Mouse (Mus musculus) kidney, postnatal 25 days (tissue): ENCODE measurements around the gene Med4.
"Not testable (repeated sequence)": the region's sequence is repeated elsewhere in the genome, so short reads cannot be mapped to it uniquely, and the experiment has no call there.

Experiments
- DNase-seq, 2 experiments: peaks; one replicate each; pipeline ENCODE4 v3.0.0; 2021; ENCODE audit warnings: mixed read lengths in 2 of 2

Med4 gene

DNA sequence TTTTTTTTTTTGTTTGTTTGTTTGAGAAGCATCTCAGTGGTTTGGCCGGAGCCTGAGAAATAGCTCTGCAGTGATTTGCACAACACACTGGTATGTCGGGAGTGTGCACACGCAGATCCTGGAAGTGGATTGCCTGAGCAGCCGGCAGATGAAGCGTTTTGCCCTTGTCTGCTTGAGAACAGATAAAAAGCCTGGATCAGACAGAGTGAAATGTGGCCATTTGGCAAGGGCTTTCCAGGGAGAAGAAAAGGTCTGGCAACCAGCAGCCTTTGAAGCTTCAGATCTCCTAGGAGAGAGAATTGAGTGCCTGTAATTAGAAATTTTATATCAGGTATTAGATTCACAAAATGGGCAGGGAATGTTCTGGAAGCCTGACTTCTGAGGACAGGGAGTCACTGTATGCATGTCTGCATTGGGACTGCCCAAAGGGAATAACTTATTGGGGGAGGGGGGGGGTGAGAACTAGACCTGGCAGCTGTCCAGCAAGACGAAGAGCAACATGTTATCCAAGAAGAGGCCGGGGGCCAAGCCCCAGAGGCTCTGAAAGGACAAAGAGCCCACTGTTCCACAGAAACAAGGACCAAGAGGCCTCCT, 7.1 kb upstream of the Med4 start:
- DNase-seq: no peak

DNA sequence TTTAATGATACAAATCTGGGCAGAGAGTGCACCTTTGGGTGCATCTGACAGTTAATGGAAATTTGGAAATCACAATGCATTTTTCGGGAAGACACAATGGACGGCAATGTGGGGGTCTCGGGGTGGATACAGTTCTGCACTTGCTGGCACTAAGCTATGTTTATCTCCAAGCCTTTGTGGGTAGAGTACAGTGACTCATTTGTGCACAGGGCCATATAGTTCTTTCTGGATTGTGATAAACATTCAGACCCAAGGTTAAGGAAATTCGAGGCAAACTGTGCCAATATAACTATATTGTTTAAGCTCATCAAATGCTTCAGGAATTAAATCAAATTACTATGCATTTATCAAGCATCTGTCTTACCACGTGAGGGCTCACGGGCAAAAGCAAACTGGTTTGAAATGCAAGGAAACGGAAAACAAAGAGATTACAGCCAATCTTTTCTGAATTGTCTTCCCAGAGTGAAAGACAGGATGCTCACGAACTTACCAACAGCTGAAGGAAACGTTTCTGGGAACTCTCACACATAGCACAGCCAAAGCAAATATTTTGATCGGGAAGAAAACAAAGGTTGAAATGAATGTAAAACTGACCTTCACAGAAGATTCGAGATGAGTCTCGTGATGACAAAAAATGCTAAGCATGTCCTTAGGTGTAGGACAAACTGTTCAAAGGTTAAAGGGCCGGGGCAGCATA, 6.4 kb upstream of the Med4 start:
- DNase-seq: no peak

DNA sequence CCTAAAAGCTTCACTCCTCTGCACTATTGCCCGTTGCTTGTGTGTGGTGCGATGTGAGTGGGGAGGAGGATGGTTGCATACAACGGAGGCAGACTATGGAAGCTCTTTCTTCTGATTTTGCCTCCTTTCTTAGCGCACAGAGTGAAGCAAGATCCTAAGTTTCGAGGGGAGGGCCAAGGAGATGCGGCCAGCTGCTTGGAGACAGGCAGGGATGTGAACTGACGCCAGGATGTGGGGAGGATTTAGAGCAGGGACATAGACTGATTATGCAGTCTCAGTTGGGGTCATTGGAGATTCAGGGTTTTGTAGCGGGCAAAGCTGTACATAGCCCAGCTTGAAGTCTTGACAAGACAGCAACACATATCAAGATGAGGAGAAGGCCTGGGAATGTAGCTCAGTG, 3.5 kb upstream of the Med4 start:
- no peak for DNase-seq

DNA sequence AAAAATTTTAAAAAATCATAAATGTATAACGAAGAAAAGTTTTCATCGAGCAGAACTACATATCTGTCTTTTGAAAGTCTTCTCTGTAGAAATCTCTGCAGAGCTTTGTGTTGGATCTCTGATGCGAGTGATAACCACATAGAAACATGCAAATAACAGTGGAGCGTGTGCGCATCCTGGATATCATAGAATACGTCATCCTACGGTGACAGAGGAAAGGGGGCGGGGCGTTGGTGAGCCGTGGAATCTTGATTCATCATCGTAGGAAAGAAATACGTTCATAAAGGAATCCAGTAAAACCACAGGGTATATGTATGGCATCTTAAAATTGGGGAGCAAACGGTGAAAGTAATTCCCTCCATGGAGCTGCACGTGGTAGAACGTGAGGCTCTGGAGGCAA, 2.6 kb upstream of the Med4 start:
- DNase-seq: no peak

DNA sequence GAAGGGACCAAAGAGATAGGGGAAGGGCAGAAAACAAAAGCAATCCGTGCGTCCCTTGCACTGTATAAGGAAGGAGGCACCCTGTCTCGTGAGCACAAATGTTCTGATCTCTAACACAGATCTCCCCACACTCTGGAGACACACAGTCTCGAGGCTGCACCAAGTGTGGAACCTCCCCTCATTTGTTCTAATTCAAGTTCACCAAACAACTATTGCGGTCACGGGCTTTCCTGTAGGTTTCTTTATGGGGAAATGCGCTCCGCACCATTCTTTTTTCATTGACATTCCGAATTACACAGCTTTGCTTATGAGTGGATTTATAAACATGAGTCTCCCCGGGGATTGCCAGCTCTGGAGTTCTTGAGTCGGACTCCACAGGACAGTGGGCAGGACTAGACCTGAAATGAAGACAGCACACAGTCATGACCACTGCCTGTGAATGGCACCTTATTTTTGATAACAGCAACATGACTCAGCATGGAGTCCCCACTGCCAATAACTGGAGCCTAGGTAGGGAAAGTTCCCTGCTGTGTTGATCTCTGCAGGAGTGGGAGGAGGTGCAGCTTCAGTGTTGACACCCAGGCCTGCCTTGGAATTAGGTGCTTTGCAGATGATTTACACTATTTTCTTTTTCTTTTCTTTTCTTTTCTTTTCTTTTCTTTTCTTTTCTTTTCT, 2.0 kb upstream of the Med4 start:
- DNase-seq: no peak

DNA sequence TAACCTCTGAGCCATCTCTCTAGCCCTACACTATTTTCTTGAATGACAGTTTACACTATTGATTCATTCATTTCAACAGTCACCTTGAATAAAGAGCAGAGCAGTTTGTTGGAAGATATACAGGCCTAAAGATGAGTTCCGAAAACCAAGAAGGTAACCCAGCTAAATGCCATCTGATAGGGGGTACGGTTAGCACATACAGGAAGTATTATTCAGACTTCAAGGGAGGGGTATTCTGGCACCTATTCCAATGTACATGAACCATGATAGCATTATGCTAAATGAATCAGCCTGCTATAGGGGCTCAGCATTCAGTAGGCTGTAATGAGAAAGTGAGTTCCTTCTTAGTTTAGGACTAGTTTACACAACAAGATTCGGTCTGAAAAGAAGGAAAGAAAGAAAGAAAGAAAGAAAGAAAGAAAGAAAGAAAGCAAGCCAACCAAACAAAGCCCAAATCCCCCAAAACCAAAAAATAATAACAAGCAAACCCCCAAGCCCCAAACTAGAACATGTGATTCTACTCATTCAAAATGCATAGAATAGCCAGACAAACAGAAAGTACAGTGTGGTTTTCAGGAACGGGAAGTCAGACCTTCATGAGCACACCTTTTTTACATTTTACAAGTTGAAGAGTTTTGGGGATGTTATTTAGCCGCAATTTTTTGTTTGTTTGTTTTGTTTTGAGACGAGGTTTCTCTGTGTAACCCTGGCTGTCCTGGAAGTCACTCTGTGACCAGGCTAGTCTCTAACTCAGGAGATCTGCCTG, 1.0 kb upstream of the Med4 start:
- DNase-seq: no peak

DNA sequence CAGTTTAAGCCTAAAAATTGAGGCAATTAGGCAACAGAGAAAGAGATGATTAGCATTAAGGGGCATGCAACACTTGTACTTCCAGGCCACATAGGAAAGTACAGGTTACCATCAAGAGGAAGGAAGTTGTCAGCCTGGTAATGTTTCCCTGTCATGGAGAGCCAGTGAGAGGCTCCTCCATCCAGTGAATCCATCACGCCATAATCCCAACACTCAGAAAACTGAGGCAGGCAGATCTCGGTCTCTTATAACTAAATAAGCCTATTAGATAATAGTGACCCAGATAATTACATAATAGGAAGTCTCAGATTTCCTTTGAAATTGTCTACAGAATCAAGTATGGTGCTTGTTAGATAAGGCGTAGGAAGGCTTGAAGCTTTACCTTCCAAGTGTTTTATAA, 14.3 kb downstream of the Med4 start:
- no peak for DNase-seq

DNA sequence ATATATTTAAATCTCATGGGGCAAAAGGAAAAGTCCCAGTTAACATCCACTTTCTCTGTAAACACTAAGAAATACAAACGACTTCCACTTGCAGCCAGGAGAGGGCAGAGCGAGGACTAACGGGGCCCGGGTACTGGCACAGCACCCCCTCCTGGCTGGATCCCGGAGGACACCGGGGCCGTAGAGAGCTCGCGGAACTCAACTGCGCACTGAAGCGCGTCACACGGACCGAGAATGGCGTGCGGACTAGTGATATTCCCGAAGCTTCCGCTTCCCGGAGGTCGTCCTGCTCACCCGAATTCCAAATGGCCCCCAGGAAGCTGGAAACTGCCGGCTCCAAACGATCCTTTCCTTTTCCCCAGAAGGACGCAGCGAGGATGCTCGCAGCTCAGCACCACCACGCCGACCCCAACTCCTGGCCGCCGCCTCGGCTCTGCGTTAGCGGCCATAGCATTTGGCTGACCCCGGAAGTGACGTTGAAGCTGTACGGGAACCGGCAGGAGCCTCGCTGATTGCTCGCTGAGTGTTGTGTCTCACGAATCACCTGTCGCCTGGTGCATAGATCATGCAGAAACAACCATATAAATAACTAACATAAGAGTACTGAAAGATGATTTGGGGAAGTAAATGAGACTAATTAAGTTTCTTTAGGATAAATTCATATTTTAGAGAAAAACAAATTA, 15.1 kb downstream of the Med4 start, which contains the start of gene Sucla2:
Sucla2 (plus strand) TSS at position 554 of the 683 bp plus-strand sequence.
- DNase-seq: peak; percentile 96

DNA sequence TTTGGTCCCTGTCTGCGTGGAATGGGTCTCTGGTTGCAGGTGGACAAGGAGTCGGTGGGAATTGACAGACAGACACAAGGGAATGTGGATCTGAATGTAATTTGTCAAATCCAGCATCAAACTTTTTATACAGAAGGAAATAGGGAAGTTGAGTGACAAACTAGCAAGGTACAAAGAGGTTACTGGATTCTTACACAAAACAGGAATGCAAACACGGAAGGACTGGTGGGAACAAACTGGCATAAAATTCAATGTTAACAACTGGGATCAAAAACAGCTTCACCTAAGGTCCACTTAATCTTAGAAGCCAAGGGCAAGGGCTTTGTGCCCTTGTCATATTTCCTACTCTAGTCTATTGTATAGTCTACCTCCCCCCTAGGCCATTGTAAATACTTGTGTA, 18.8 kb downstream of the Med4 start:
- DNase-seq: not testable (repeated sequence)

DNA sequence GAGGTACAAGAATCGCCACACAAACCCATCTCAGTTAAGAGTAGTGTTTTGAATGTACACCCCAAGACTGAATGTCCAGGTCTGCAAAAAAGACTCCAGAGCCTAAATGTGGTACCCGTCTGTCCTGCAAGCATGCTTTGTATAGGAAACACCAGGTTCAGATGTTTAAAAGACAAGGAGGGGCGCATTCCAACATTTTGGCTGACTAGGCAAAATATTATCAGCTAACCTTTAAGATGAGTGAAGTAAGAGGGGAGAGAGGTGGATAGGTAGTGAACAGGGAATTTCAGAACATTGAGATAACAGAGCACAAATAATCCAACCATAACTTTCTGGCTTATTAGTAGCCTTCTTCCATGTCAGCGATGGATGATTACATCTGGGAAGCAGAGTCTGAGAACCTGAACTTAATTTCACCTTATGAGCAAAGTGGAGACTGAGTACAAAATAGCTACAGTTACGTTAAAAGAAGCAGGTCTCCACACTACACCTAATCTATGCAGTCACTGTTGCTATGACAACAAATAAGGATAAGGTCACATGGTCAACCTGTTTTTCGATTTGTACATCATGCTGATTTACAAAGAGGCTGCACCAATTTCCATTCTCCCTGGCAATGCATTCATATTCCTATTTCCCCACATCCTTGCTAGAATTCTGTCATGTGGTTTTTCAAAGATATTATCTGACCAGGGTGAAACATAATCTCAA, 24.1 kb downstream of the Med4 start:
- no peak for DNase-seq

DNA sequence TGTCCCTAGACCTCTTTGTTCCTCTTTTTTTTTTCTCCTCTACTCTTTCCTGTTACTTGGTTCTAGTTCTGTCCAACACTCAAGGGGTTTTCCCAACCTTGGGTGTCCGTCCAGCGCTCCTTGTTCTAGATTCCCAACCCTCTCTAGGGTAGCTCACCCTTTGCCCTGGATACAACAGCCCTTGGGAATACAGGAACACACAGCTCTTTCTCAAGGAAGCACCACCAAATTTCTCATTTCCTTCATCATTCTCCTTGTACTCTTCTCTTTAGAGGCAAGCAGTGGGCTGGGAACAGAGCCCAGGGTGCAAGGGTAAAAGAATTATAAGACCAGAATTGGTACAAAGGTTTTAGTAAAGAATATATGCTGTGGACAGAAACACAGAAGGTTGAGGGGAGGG, 25.8 kb downstream of the Med4 start:
- DNase-seq: no peak

DNA sequence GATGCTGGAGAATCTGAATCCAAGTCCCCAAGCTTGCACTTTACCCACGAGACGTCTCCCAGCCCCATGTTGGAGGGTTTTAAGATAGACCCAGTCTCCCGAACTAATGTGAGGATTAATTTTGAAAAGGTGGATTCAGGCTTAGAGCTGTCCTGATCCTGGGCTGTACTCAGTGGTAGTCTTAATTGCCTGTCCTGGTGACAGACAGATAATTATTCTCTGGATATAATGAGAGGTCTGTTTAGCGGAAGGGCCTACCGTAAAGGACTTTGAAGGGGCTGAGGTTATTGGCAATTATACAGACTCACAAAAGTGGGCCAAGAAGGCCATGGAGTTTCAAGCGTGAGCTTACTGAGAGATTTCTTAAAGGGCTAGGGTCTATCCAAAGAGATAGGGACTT, 34.0 kb downstream of the Med4 start:
- no peak for DNase-seq

DNA sequence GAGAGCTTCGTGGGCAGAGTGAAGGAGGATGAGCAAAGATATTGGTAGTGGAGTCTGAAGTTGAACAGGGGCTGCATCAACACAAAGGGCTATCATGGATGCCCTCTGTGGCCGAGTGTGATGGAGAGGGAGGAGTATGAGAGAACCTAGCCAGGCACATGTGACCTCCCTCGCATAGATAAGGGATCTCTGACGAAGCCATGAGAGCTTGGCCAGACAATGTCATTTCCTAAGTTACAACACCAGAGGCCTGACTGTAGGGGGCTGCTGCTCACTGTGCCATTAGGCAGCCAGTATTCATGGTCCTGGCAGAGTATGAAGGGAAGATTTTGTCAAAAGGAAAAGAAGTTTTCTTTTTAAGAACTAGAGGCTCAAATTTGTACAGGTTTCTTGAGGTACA, 37.2 kb downstream of the Med4 start:
- DNase-seq: no peak

DNA sequence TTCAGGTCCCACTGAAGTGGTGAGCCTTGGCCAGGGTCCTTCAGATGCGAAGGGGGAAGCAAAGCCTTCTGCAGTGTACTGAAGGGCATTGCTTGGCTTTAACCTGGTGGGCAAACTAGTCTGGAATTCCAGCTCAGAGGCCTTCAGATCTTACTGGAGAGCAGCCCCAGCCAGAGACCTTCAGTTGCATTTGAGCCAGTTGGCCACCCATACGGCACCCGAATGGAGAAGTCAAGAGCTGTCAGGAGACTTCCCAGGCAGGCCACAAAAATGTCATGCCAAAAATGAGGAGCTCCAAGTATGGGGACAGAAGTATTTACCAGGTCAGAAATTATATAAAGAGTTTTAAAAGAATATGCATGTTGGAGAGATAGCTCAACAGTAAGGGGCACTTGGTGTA, 38.2 kb downstream of the Med4 start, which contains the start of gene Nudt15:
Nudt15 (minus strand) TSS at position 192 of the 400 bp plus-strand sequence.
- DNase-seq: peak in 1 of 2 experiments; percentile 35

DNA sequence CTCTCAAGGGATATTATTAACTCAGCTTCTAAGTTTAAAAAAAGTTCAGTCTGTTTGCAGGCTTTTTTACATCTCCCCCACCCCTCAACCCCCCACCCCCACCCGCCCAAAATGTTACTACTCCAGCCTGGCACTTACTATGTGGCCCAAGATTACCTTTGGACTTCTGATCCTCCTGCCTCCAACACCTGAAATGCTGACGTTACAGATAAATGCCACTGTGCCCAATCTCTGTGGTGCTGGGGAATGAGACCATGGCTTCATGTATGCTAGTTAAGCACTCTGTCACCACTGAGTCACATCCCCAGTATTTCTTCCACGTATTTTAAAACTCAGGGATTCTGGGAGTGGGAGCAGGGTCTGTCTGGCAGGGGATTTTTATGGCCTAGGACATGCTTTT, 40.5 kb downstream of the Med4 start:
- DNase-seq: peak; percentile 20 to 46

DNA sequence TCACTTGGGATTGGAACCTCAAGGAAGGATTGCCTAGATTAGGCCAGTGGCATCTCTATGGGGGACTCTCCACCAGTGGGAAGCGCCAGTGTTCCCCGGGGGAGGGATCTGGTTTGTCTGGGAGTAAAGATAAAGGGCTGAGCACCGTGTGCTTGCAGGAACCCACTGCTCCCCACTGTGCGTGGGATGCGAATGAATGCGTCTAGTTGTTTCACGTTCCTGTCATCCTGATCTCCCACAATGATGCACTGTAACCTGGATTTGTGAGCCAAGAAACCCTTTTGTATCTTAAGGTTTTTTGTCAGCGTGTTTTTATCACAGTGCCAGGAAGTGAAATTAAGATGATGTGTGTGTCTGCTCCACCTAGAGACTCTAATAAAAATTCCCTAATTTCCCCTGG, 40.9 kb downstream of the Med4 start:
- peak in 1 of 2 experiments; percentile 15 for DNase-seq

DNA sequence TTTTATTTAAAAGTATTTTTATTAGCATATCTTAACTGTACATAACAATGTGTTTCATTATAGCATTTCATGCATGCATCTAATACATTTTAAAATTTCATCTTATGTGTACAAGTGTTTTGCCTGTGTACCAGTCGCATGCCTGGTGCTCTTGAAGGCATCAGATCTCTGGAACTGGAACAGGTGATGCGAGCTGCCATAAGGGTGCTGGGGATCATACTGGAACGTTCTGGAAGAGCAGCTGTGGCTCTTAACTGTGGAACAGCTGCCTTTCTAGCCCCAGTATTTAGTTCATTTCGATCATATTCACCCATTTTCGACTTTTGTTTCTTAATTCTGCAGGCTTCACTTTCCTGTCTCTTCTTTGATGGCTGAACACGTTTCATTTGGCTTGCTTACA, 41.3 kb downstream of the Med4 start:
- no peak for DNase-seq

DNA sequence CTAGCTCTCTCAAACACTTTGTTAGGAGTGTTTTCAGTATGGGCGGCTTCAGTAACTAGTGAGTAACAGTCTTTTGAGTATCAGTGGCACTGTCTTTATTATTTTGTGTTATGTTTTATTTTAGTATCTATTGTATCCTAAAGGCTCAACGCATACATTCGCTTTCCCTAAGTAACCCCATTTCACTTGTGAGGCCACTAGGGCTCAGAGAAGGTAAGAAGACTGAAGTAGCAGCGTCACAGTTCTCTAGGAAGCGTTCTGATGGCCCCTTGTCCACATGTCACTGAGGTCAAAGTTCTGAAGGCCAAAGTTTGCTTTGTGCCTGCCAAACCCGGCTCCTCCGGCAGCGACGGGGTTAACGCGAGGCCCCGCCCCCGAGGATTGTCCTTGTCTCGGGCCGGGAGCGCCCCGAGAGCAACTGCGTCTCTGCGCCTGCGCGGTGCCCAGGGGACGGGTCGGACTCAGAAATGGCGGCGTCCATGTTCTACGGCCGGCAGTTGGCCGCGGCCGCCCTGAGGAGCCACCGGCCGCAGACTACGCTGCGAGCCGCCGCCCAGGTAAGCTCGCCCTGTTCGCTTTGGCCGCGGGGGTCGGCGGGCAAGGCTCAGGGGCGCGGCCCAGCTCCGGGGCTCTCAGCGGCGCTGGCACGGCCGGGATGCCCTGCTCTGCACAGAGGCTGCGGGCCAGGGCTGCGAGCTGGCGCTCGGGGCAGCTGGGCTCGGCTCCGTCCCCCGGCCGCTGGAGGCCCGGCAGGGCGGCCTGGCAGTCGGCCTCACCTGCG, 42.7 kb downstream of the Med4 start:
- DNase-seq: peak; percentile 98 to 99

DNA sequence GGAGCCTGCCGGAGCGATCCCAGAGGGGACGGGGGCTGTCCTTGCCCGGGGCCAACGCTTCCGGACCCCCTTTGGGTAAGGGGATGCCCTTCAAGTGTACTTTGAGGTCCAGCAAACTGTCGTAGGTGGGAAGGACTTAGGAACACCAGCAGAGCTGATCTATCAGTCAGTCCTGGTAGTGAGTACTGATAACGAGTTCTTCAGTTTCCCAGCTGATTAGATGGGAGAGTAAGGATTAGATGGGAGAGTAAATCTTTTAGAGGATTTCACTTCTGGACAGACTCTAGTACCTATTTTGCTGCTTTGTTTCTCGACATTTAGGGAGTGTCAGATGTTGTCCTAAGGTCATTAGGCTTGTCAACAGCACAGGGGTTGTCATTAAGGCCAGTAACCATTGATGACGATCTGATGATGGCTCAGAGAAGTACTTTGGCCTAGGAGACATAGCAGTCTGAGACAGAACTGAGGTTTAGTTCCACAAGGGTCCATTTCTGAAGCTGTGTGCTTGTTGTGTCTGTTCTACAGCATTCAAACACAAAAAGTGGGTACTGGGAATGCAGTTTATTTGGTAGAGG, 43.4 kb downstream of the Med4 start:
- DNase-seq: no peak
